Mouse (Mus musculus): ENCODE measurements around the gene Cygb. TPM values are rescaled to one million over a fixed set of nuclear protein-coding genes. Genes with fewer than 3 reads are reported as not detected.
"Not testable (repeated sequence)": the region's sequence is repeated elsewhere in the genome, so short reads cannot be mapped to it uniquely, and the experiment has no call there.

The Cygb gene
- polyA plus RNA-seq, 1 experiment from 2014 or later = 2.1 TPM

DNA sequence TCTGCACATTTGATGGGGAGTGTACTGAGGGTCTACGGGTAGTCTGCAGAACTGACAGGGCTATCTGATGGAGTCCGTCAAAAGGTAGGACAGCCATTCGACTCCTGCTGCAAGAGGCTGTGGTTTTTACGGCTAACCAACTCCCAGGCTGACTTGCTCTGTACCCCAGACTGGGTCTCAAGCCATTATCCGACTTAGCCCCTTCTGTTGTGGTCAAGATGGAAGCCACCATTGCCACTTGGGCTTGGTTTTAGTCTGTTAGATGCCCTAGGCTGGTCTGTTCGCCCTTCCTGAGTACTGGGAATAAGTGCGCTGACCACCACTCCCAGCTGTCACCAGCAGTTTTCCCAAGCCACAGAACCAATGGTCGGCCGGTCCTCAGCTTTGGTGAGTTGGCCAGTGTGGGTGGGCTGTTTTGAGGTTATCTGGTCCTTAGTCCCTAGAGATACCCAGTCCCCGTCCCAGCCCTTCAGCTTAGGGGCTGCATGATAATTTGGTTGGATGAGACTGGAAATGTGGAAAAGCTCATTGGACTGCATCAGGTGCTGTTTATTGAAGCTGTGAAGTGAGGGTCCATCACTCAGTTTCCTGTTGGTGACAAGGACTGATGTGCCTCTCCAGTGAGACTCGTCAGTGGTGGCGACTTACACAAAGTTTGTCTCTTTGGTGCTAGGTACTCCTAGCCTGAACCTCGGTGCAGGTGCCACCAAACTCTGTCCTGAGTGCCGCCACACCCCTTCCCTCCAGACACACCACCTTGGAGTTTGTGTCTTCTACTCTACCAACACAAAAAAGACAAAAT lies 22.3 kb upstream of the Cygb start:
- DNase-seq (ENCODE audit: low spot score, missing footprints) (no peak), ATAC-seq (ENCODE audit: low FRiP score) (no peak)
- Histone ChIP-seq H3K4me3 (ENCODE audit: low read depth, low read length) (no peak overlapping the region), H3K27me3 (ENCODE audit: control insufficient read depth, insufficient read depth, low read length) (no peaks in the 10 kb centered on the region), H3K9me3 (ENCODE audit: control insufficient read depth, low read length) (no peaks in the 10 kb centered on the region), H3K36me3 (ENCODE audit: control insufficient read depth, insufficient read depth, low read length) (peaks cover 28% of the 10 kb centered on the region), H3K4me1 (ENCODE audit: control insufficient read depth, insufficient read depth, low read length) (peaks cover 12% of the 10 kb centered on the region), H3K9ac (ENCODE audit: low read length) (no peak overlapping the region), H3K4me2 (no peak overlapping the region), H3K27ac (ENCODE audit: low read depth, low read length) (no peak overlapping the region)
- WGBS = 92% methylated on average over 14 of the region's 14 CpGs

DNA sequence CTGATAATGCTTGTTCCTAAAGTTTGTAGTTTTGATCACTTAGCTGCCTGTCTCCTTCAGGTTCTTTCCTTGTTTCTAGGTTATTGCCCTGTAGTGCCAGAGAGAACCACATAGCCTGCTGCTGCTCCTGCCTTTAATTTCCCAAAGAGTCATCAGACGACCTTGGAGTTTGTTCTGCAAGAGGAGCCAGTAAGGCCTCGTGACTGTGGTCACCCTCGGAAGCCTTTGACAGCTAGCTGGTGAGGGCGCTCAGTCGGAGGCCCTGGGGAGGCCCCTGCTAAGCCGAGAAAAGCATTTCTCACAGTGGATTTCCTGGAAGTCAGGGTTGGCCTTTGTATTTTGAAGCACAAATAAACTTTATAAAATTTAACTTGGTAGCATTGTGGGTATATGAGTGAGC lies 21.3 kb upstream of the Cygb start:
- not testable (repeated sequence) for H3K27me3 ChIP-seq (ENCODE audit: control insufficient read depth, insufficient read depth, low read length); H3K4me3 ChIP-seq (ENCODE audit: low read depth, low read length); DNase-seq (ENCODE audit: low spot score, missing footprints); H3K27ac ChIP-seq (ENCODE audit: low read depth, low read length); H3K9ac ChIP-seq (ENCODE audit: low read length); H3K4me2 ChIP-seq; H3K9me3 ChIP-seq (ENCODE audit: control insufficient read depth, low read length); ATAC-seq (ENCODE audit: low FRiP score)
- WGBS = 85% methylated on average over 6 of the region's 6 CpGs
- H3K4me1 ChIP-seq (ENCODE audit: control insufficient read depth, insufficient read depth, low read length) = peaks cover 14% of the 10 kb centered on the region
- peaks cover 28% of the 10 kb centered on the region for H3K36me3 ChIP-seq (ENCODE audit: control insufficient read depth, insufficient read depth, low read length)

DNA sequence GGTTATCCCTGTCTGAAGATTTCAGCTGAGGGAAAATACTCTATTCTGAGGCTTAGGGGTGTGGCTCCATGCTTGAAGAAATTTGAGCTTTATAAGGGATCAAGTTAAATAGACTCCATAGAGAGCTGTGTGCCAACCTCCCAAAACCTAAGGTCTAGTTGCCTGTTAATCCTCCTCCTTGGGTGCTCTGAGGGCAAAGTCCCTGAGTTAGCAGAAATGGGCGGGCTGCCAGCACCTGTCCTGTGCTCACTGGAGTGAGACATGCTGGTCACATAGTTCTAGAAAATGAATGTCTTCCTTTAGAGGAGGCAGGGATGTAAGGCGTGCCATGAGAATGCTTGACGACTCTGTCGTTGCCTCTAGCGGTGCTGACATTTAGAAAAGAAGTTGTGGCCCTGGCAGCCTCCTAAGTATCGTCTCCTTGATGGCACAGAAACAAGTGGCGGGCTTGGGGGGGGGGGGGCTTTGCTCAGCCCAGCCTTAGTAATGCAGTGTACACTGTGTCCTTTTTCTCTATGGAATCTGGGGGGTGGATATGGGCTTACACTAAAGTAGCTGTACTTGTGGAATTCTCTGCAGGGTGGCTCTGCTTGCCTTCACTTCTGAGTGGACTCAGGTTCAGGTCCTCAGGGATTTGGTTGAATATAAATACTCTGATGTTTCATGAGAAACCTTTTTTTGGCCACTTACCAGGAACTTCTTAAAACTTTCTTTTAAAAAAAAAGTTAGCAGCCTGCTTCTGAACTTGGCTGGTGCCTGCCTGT lies 20.7 kb upstream of the Cygb start:
- no peak overlapping the region for H3K9ac ChIP-seq (ENCODE audit: low read length)
- ATAC-seq (ENCODE audit: low FRiP score) (no peak), DNase-seq (ENCODE audit: low spot score, missing footprints) (no peak)
- H3K36me3 ChIP-seq (ENCODE audit: control insufficient read depth, insufficient read depth, low read length) = peaks cover 28% of the 10 kb centered on the region
- H3K4me2 ChIP-seq = no peak overlapping the region
- no peak overlapping the region for H3K27ac ChIP-seq (ENCODE audit: low read depth, low read length)
- H3K9me3 ChIP-seq (ENCODE audit: control insufficient read depth, low read length) = no peaks in the 10 kb centered on the region
- H3K27me3 ChIP-seq (ENCODE audit: control insufficient read depth, insufficient read depth, low read length) = no peaks in the 10 kb centered on the region
- H3K4me1 ChIP-seq (ENCODE audit: control insufficient read depth, insufficient read depth, low read length) = peaks cover 14% of the 10 kb centered on the region
- H3K4me3 ChIP-seq (ENCODE audit: low read depth, low read length) = no peak overlapping the region
- 89% methylated on average over 7 of the region's 7 CpGs for WGBS

DNA sequence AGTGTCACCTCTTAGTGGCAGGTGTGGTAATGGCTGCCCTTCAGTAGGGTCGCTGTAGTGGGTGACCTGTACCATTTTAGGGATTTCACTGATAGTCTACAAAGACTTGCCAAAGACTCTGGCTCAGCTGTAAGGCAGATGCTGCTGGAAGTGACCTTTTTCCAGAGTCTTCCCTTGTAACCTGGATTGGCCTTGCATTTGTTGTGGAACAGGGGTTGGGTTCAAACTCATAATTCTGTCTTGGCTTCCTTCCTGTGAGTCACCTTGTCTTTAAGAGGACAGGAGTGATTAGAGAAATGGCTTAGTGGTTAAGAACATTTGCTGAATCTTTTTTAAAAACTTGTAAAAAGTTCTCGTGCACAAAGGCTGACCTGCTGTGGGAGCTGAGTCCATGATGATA lies 19.3 kb upstream of the Cygb start:
- peak overlapping the region; percentile 93; the same call in 1 of the 2 replicates for H3K4me2 ChIP-seq
- H3K4me3 ChIP-seq (ENCODE audit: low read depth, low read length) = peak overlapping the region; percentile 52; the same call in 1 of the 2 replicates
- H3K27ac ChIP-seq (ENCODE audit: low read depth, low read length) = no peak overlapping the region
- DNase-seq (ENCODE audit: low spot score, missing footprints) = no peak
- H3K27me3 ChIP-seq (ENCODE audit: control insufficient read depth, insufficient read depth, low read length) = no peaks in the 10 kb centered on the region
- no peaks in the 10 kb centered on the region for H3K9me3 ChIP-seq (ENCODE audit: control insufficient read depth, low read length)
- no peak for ATAC-seq (ENCODE audit: low FRiP score)
- peaks cover 14% of the 10 kb centered on the region for H3K4me1 ChIP-seq (ENCODE audit: control insufficient read depth, insufficient read depth, low read length)
- peaks cover 28% of the 10 kb centered on the region for H3K36me3 ChIP-seq (ENCODE audit: control insufficient read depth, insufficient read depth, low read length)
- no peak overlapping the region for H3K9ac ChIP-seq (ENCODE audit: low read length)
- WGBS = 89% methylated on average over 2 of the region's 2 CpGs

DNA sequence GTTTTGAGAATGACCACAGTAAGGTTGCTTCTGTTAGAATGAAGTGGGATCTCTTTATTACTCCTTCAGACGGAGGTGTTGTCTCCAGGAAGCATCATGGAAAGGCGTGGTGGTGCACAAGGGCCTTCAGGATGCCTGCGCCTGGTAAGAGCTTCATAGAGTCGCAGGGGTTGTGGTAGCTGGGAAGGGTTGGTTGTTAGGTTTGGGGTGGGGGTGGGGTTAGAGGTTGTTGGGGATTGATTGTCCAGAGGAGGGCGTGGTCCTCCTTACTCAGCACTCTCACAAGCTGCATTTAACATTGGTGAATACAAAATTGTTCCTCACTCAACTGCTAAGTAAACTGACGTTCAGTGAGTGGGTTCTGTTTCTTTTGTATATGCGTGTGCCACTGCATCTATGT lies 18.5 kb upstream of the Cygb start:
- 23% methylated on average over 7 of the region's 7 CpGs for WGBS
- Histone ChIP-seq H3K4me3 (ENCODE audit: low read depth, low read length) (peak overlapping the region; percentile 52), H3K9me3 (ENCODE audit: control insufficient read depth, low read length) (no peaks in the 10 kb centered on the region), H3K27ac (ENCODE audit: low read depth, low read length) (no peak overlapping the region), H3K9ac (ENCODE audit: low read length) (peak overlapping the region; percentile 81), H3K36me3 (ENCODE audit: control insufficient read depth, insufficient read depth, low read length) (peaks cover 26% of the 10 kb centered on the region), H3K4me2 (peak overlapping the region; percentile 93), H3K27me3 (ENCODE audit: control insufficient read depth, insufficient read depth, low read length) (no peaks in the 10 kb centered on the region), H3K4me1 (ENCODE audit: control insufficient read depth, insufficient read depth, low read length) (peaks cover 14% of the 10 kb centered on the region)
- ATAC-seq (ENCODE audit: low FRiP score) = no peak
- no peak for DNase-seq (ENCODE audit: low spot score, missing footprints)

DNA sequence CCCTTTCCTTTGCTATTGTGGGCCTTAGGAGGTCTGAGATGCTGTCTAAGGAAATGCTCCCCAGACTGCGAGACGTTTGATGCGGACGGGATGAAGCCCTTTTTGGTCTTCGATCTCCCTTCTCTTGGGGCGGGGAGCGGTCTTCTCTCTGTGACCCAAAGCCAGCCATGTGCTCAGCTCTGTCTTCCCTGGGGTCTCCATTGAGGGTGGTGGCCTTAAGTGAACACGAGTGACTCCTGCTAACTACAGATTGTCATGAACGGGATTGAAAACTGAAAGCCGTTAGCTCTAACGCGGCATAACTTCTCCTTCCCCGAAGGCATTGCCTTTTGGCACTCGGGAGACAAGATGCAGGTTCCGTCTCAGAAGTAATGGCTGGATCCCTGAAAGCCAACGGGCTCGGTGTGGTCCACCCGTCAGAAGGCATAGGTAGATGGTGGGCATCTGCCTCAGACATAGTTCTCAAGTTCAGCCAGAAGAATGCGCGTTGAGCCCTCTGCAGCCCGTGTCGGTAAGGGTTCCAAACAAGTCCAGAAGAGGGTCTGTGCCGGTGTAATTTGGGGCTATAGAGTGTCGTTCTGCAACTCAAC lies 17.8 kb upstream of the Cygb start:
- Histone ChIP-seq H3K4me2 (peak overlapping the region; percentile 93), H3K27ac (ENCODE audit: low read depth, low read length) (no peak overlapping the region), H3K27me3 (ENCODE audit: control insufficient read depth, insufficient read depth, low read length) (no peaks in the 10 kb centered on the region), H3K9ac (ENCODE audit: low read length) (peak overlapping the region; percentile 81), H3K36me3 (ENCODE audit: control insufficient read depth, insufficient read depth, low read length) (peaks cover 25% of the 10 kb centered on the region), H3K4me1 (ENCODE audit: control insufficient read depth, insufficient read depth, low read length) (peaks cover 14% of the 10 kb centered on the region), H3K9me3 (ENCODE audit: control insufficient read depth, low read length) (no peaks in the 10 kb centered on the region), H3K4me3 (ENCODE audit: low read depth, low read length) (peak overlapping the region; percentile 52)
- no peak for DNase-seq (ENCODE audit: low spot score, missing footprints)
- under 1% methylated on average over 24 of the region's 24 CpGs for WGBS
- ATAC-seq (ENCODE audit: low FRiP score) = peak; percentile 38; the same call in 1 of the 2 replicates

DNA sequence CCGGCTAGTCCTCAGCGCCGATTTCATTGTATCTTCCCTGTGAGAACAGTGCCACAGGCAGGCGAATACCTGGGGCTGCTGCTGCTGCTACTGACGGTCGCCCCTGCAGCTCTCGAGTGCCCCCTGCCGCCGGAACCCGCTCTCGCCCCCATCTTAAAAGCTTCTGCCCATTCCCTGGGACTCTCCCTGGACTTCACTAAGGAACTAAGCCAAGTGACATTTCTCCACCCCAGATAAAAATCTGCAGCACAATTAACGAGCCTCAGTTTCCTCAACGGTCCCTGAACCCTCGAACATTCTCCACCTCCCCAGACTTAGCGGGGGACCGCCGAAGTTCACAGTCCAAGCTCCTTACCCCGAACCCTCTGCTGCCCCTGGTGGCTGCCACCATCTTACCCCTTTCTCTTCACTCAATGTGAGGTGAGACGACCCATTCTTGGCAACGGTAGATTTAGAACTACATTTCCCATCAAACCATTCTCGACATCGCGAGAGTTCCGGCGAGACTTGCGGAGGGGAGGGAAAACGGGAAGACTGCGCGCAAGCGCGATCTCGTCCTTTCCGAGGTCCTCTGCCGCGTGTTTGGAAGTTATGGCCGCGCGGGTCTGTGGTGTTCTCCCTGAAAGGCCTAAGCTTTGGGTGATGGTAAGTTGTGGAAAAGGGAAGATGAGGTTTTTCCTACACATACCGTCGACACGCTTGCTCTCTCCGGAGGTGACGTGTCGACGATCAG lies 17.2 kb upstream of the Cygb start:
- peak; percentile 87 for ATAC-seq (ENCODE audit: low FRiP score)

DNA sequence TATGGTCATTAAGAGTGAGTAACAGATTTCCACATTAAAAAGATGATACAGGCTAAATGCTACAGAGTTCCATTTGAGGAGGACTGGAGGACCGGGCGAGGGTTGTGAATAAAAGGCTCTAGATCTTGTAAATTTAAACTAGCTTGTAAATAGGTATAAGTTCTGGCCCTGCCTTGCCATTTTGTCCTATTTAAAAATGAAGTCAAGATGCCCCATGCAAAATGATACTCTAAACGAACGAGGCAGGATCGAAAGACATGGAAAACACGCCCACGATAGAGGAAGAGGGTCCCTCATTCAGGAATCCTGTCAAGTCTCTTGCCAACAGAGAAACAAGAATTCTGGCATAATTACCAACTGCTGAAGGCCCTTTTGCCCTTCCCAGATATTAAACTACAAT lies 16.3 kb upstream of the Cygb start:
- DNase-seq (ENCODE audit: low spot score, missing footprints) (no peak), ATAC-seq (ENCODE audit: low FRiP score) (no peak)
- Histone ChIP-seq H3K4me2 (no peak overlapping the region), H3K27me3 (ENCODE audit: control insufficient read depth, insufficient read depth, low read length) (no peaks in the 10 kb centered on the region), H3K9me3 (ENCODE audit: control insufficient read depth, low read length) (no peaks in the 10 kb centered on the region), H3K4me3 (ENCODE audit: low read depth, low read length) (no peak overlapping the region), H3K36me3 (ENCODE audit: control insufficient read depth, insufficient read depth, low read length) (peaks cover 13% of the 10 kb centered on the region; the same call in 1 of the 2 replicates), H3K27ac (ENCODE audit: low read depth, low read length) (no peak overlapping the region), H3K9ac (ENCODE audit: low read length) (no peak overlapping the region), H3K4me1 (ENCODE audit: control insufficient read depth, insufficient read depth, low read length) (peaks cover 14% of the 10 kb centered on the region)
- WGBS = 88% methylated on average over 7 of the region's 7 CpGs

More for the DNA sequence above, 17.2 kb upstream of the Cygb start:
- no peaks in the 10 kb centered on the region for H3K9me3 ChIP-seq (ENCODE audit: control insufficient read depth, low read length)
- H3K9ac ChIP-seq (ENCODE audit: low read length) = peak overlapping the region; percentile 81
- no peak overlapping the region for H3K27ac ChIP-seq (ENCODE audit: low read depth, low read length)
- 2% methylated on average over 45 of the region's 45 CpGs for WGBS
- peak; percentile 100 for DNase-seq (ENCODE audit: low spot score, missing footprints)
- peaks cover 19% of the 10 kb centered on the region for H3K36me3 ChIP-seq (ENCODE audit: control insufficient read depth, insufficient read depth, low read length)
- peak overlapping the region; percentile 52 for H3K4me3 ChIP-seq (ENCODE audit: low read depth, low read length)
- H3K4me1 ChIP-seq (ENCODE audit: control insufficient read depth, insufficient read depth, low read length) = peaks cover 14% of the 10 kb centered on the region
- peak overlapping the region; percentile 93 for H3K4me2 ChIP-seq
- H3K27me3 ChIP-seq (ENCODE audit: control insufficient read depth, insufficient read depth, low read length) = no peaks in the 10 kb centered on the region

All from midbrain, embryonic 11.5 days (tissue).